Mouse (Mus musculus) cortical plate, adult 2 months (tissue): ENCODE measurements around the gene Srrm1.

Experiments
- CTCF ChIP-seq: fragments of 200-500 bp; IDR thresholded peaks from 2 replicates; pipeline ENCODE4 v1.5.1; 2011; ENCODE audit warnings: mild to moderate bottlenecking, control low read depth, low read length; ENCODE audit not compliant: insufficient read depth; ENCODE audit errors: extremely low read depth
- POLR2A ChIP-seq: fragments of 200-500 bp; IDR thresholded peaks from 2 replicates; pipeline ENCODE4 v1.6.1; 2011; ENCODE audit warnings: mild to moderate bottlenecking, low read length, control low read depth; ENCODE audit not compliant: insufficient read depth; ENCODE audit errors: extremely low read depth

- TF ChIP-seq POLR2A = no peak
- no peak for TF ChIP-seq CTCF
These were observed 43.2 kb upstream of the Srrm1 start for GRCm38 (mm10) chr4:135396303-135396702.
